Mouse (Mus musculus): ENCODE measurements around the gene Egf.

DNA sequence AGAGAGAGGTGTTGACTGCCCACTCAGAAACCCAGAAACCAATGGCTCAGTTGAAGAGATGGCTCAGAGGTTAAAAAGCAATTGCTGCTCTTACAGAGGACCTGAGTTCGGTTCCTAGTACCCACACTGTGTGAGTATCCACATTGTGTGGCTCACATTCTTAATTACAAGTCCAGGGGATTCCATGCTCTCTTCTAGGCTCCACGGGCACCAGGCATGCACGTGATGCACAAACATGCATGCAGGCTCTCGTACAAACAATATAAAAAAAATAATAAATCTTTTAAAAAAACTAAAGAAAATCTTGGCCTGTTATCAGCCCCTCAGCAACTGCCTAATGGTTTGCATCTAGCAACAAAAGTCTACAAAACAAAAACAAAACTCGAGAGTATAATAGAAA lies 30.6 kb downstream of the Egf start:
- TF ChIP-seq CTCF (IDR thresholded peaks at IDR 0.05; ENCODE audit: low read depth, low read length) = no peak
- no peak for TF ChIP-seq POLR2A (IDR thresholded peaks at IDR 0.05; ENCODE audit: insufficient read depth, low read length)
